Mouse (Mus musculus): ENCODE measurements around the gene Fbxw5.

DNA sequence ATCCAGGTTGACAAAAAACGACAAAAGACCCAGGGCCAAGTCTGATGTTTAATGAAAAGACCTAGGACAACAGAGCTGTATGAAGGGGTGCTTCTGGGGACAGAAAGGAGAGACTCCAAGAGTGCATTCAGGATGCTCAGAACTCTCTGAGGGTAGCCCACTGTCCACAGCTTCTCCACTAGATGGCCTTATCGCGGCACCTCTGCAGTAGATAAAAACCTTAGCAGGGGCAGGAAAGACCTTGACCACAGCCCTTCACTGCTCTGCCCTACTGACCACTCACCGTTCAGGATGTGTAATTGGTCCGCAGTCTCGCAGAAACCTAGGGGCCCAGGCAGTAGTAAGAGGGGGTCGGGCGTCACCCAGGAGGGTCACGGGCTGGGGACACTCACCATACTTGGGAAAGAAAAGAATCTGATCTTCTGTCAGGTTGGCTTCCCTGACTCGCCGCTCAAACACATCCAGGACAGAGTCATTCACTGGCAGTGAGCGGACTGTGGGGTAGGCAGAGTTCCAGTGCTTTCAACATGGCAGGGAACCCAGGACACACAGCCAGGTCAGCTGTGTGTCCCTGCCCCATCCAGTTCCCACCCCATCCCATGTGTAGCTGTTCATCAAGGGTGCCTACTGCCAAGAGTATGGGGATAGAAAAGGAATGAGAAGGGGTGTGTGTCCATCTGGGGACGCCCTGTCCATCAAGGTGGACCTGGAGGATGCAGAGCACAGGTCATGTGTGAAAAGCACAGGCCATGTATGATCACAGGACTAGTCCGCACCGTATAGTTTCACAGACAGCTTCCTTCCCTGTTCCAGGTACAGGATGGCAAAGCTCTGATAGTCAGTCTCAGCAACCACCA, 1.7 kb upstream of the Fbxw5 start:
- TF ChIP-seq CTCF (IDR thresholded peaks at IDR 0.05; ENCODE audit: borderline replicate concordance, insufficient read depth, low read depth, low read length) (no peak), POLR2A (IDR thresholded peaks at IDR 0.05; ENCODE audit: borderline replicate concordance, insufficient read depth, low read length) (no peak)

Measured in cerebellum, adult 2 months (tissue).